Mouse (Mus musculus) kidney, postnatal 4 days (tissue): Measurements from ENCODE around the gene Fam208b.

Source experiments
- DNase-seq, 2 experiments: peaks; one replicate each; pipeline ENCODE4 v3.0.0; 2021; ENCODE audit warnings: mixed read lengths in 2 of 2

Gene Fam208b

DNA sequence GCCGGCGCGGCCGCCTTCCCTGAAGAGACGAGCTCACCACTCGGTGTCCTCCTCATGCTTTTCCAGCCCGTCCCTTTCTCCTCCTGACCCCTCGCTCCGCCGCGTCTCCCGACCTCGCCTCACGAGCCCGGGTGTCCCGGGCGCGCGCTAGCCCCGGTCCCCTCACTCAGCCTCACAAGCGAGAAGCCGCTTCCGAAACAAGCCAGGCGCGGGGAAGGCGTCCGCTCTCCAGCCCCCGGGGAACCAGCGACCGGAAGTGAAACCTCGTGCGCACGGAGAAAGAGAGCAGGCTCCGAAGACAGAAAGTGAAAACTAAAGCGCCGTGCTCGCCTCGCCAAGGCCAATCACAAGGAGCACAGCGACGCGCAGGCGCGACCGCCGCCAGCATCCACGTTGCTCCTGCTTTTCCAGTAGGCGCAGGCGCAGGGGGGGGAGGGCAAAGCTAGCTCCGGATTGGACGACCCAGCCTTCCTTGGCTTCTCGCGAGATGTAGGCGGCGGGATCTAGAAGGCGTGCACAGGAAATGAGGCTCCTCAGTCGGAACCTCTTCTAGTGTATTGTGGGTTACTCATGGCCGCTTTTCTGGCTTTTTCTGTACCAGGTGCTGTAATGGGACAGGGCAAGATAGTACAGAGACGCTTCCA, at the start of gene Fam208b:
Gene Fam208b, minus strand, starts transcription at position 314 of the 644 bp plus-strand sequence.
- DNase-seq, result peak; percentile 98 to 99

GRCm38 (mm10) chr13:3659163-3660160, 48.6 kb upstream of the Fam208b start:
- DNase-seq, result no peak

GRCm38 (mm10) chr13:3654432-3654831, 43.5 kb upstream of the Fam208b start:
- no peak for DNase-seq

- DNase-seq, result no peak
Observed at GRCm38 (mm10) chr13:3650569-3650968, 39.7 kb upstream of the Fam208b start.

DNA sequence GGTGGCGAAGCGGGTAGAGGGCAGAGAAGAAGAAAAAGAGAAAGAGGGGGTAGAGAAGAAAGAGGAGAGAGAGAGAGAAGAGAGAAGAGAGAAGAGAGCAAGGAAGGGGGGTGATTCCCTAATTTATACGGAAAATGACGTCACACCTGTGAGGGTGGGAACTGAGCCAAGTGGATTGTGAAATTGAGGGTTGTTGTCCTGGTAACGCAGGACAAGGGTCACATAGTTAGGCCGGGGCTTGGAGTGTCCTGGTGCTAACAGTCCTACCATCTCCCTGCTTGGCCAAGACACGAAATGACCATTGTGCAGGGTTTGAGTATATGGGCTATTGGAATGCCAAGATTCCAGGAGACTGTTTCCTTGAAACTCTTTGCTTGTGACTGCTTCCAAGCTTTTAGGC, 35.7 kb upstream of the Fam208b start:
- peak in 1 of 2 experiments; percentile 36 for DNase-seq

- peak in 1 of 2 experiments; percentile 20 for DNase-seq
Observed at GRCm38 (mm10) chr13:3645919-3646318, 35.0 kb upstream of the Fam208b start.

DNA sequence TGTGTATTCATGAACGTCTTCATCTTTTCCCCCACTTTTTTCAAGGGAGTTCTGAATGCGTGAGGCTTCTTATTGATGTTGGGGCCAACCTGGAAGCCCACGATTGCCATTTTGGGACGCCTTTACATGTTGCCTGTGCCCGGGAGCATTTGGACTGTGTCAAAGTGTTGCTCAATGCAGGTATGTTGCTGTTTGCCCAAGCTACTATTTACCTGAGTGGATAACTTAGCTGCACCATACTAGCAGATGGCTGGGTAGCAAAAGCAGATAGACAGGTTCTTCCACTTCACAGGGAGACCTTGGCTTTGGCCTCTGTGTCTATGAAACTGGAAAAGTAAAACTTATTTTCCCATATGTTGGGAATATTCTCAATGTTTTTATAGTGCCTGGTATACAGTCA, 34.0 kb upstream of the Fam208b start:
- no peak for DNase-seq

DNA sequence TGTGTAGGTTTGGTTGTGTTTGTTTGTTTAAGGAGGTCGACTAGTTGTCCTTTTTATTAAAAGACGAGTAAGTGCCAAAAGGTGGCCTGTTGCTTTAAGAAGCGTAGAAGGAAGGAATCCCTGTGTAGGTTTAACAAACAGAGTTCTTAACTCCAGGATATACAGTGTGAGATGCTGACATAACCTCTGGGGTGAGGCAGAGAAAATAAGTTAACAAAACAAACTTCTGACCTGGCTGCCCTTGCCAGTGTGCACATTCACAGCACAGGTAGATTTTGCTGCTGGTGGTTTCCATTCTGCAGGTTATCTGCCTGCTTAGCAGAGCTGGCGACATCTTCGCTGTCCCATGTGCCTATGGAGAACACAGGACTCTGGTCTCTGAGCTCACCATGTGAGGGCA, 31.6 kb upstream of the Fam208b start:
- DNase-seq, result no peak

DNA sequence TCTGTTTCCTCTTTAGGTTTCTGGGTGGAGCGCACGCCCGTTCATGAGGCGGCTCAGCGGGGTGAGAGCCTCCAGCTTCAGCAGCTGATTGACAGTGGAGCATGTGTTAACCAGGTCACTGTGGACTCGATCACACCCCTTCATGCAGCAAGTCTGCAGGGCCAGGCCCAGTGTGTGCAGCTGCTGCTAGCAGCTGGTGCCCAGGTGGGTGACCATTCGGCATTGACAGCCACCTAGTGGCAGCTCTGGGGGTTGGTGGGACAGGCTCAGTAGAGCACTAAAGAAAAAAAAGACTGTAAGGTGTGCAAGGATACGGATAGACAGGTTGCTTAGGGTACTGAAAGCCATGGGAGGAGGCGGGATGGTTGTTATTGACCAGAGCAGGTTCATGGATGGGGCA, 31.1 kb upstream of the Fam208b start:
- peak; percentile 60 to 69 for DNase-seq

DNA sequence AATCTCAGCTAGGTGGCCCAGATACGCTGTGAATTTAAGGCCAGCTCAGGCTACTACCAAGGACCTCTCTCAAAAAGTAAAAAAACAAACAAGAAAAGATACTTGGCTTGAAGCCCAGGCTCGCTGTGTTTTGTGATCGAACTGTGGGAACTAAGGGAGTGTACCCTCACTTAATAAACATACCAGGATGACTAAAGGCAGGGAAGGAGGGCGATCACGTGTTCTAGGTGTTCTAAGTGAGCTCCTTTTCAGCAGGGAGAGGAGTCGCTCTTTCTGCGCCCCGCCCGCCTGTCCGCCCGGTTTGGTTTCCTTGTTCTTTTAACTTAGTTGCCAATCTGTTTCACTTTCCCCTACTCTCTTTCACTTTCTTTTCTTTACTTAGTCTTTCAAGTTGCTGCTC, 25.9 kb upstream of the Fam208b start:
- peak in 1 of 2 experiments; percentile 14 for DNase-seq

DNA sequence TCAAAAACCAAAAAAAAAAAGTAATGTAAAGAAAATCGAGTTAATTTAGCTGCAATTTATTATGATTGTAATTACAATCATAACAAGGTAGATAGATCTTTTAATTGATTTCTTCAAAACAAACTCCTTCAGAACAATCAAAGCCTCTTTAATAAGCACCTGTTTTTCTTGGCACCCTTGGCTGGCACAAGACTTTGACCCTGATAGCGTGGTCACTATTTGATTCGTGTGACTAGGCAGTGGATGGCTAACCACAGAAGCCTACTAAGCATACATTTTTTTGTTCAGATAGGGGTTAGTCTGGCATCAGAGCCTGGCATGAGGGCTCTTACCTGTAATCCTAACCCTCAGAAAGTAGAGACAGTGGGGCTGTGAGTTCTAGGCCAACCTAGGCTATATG, 24.2 kb upstream of the Fam208b start:
- DNase-seq, result no peak

- DNase-seq, result peak; percentile 84 to 89
Observed at GRCm38 (mm10) chr13:3633895-3634811, 23.2 kb upstream of the Fam208b start, which contains the start of gene Asb13. Asb13 (plus strand) TSS chr13:3634032.

GRCm38 (mm10) chr13:3633131-3633530, 22.2 kb upstream of the Fam208b start:
- no peak for DNase-seq

DNA sequence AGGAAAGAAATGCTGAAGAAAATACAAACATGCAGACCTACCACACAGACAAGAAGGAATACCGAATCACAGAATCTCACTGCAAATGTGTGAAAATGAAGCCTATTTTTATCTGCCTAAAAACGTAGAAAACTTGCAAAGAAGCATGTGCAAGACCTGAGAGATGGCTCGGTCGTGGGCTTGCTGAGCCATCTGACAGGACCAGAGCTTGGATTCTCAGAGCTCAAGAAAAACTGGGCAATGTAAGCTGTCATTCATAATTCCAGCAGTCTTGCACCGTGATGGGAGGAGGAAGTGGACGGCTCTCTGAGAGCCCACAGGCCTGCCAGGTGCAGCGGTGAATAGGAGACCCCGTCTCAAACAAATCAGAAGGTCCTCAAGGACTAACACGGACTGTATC, 21.6 kb upstream of the Fam208b start:
- DNase-seq, result no peak

GRCm38 (mm10) chr13:3628102-3628501, 17.2 kb upstream of the Fam208b start:
- DNase-seq, result peak in 1 of 2 experiments; percentile 22

DNA sequence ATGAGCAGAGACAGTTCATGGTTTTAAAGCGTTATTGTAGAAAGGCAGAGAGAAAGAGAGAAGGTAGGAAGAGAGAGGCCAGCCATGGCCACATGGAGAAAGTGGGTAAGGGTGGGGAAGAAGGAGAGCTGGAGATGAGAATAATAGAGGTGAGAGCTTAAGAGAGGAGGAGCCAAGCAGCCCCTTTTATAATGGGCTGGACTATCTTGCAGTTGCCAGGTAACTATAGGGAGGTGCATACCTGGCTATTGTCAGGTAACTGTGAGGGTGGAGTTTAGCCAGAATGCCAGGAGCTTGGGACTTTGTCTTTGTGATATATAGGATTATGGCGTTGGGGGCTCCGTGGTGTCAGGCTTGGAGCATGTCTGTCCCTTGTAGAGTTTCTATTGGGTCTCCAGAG, 16.2 kb upstream of the Fam208b start:
- DNase-seq, result no peak

GRCm38 (mm10) chr13:3610118-3610794, 652 bp downstream of the Fam208b start:
- peak; percentile 50 to 71 for DNase-seq

DNA sequence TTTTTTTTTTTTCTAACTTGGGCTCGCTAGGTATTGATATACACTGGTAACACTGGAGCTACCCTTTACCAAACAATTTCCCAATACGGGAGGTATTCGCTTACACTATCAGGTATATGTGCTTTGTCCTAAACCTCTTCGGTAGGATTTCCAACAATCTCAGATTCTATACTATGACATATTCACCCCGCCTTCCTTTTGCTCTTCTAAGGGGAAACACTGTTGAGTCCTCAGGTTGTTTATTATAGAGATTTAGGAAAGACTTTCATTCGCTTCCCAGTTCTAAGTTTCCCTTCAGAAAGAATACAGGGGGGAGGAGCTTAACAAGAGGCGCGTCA, 1.2 kb downstream of the Fam208b start:
- no peak for DNase-seq

DNA sequence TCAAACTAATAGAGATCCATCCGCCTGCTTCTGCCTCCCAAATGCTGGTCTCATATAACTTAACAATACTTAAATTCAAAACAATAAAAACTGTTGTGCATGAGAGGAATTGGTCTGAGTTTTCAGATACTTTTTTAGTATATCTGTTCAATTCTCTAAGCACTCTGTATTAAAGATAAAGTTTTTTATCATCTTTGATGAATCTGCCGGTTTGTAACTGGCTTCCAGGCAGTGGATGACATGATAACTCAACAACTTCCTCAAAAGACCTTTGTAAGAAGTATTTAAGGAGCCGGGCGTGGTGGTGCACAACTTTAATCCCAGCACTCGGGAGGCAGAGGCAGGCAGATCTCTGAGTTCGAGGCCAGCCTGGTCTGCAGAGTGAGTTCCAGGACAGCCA, 14.7 kb downstream of the Fam208b start:
- no peak for DNase-seq

- peak; percentile 10 to 29 for DNase-seq
Observed at GRCm38 (mm10) chr13:3594311-3594710, 16.6 kb downstream of the Fam208b start.

DNA sequence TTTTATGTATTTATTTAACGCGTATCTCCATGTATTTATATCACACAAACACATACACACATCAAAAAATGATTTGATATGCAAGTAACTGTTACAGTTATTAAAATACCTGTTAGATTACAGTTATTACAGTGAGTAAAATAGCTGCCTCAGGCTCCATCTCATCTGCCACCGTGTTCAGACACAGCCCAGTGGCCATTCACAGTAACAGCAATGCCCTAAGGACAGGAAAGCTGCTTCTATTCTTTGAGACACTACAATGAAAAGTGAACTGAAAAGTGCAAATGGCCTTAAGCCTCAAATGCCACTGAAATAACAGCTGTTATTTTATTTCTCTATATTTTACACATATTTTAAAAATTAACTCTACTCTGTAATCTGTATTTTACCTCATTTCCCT, 20.1 kb downstream of the Fam208b start:
- no peak for DNase-seq

- DNase-seq, result no peak
Observed at GRCm38 (mm10) chr13:3563953-3564352, 47.0 kb downstream of the Fam208b start.
